In the genomic region with DNA sequence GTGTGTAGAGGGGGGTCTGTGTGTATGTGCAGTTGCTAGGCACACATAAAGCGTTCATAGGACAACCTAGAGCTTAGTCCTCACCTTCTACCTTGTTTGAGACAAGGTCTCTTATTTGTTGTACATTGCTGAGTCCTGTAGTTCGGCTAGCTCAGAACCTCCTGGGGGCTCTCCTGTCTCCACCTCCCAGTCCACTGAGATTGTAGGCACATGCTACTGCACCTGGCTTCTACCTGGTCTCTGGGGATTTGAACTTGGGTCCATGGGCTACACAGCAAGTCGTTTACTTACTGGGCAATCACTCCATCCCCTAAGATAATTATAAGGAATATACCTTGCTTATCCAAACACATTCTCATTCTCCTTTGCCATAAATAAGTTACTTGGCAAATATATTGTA, we compare ENCODE assay signal across 25 mouse cellular contexts. TPM values are rescaled to one million over a fixed set of nuclear protein-coding genes. Genes with fewer than 3 reads are reported as not detected.
DNase-seq lines count a peak whose midpoint lies in the region; ATAC-seq and TF ChIP-seq lines count a peak whose summit lies in the region.
"Had no signal": no experiment of that assay in that cellular context is flagged by ENCODE, and none has a peak within 500 bp of the region (broad histone marks: within the 10 kb centered on the region; RNA-seq: fewer than 3 reads in every experiment).

No protein-coding gene starts in this region.

- H3K79me2 ChIP-seq in MEL (ENCODE audit: control insufficient read depth, insufficient read depth, low read length, poor library complexity) (peaks cover 10% of the 10 kb centered on the region), myocyte (ENCODE audit: control insufficient read depth, insufficient read depth) (no peaks in the 10 kb centered on the region)

- 76% methylated on average over 3 of the region's 3 CpGs for WGBS in heart, embryonic 10.5 days

- no peaks in the 10 kb centered on the region for H3K27me3 ChIP-seq in heart, embryonic 10.5 days (ENCODE audit: insufficient read depth, poor library complexity, severe bottlenecking)
- no peaks in the 10 kb centered on the region for H3K27me3 ChIP-seq in megakaryocyte, embryonic 14.5 days (replicated peaks)
- H3K27me3 ChIP-seq in MEL (ENCODE audit: control insufficient read depth in 1 of 2, insufficient read depth in 2 of 2, low read length in 2 of 2) (no peaks in the 10 kb centered on the region), myocyte (ENCODE audit: control insufficient read depth, insufficient read depth, insufficient read length) (no peaks in the 10 kb centered on the region)
- H3K27me3 ChIP-seq: midbrain, embryonic 12.5 days; neural tube, embryonic 15.5 days had no signal

- H3K27ac ChIP-seq in heart, embryonic 10.5 days = no peak overlapping the region
- peak overlapping the region; percentile 62 for H3K27ac ChIP-seq in MEL (ENCODE audit: control insufficient read depth, low read depth, low read length)
- H3K27ac ChIP-seq: hindbrain, embryonic 14.5 days; midbrain, embryonic 12.5 days; neural tube, embryonic 15.5 days had no signal

- no peak overlapping the region for H3K4me3 ChIP-seq in heart, embryonic 10.5 days
- H3K4me3 ChIP-seq in megakaryocyte, embryonic 14.5 days (replicated peaks) = peak overlapping the region; percentile 90
- H3K4me3 ChIP-seq in MEL (ENCODE audit: control insufficient read depth in 1 of 2, insufficient read depth in 1 of 2, low read depth in 2 of 2, low read length in 2 of 2) (peak overlapping the region; percentile 74 to 87), myocyte (peak overlapping the region; percentile 7)
- H3K4me3 ChIP-seq: midbrain, embryonic 12.5 days; neural tube, embryonic 15.5 days had no signal

- H3K36me3 ChIP-seq in heart, embryonic 10.5 days = no peaks in the 10 kb centered on the region
- peaks cover 39% of the 10 kb centered on the region for H3K36me3 ChIP-seq in megakaryocyte, embryonic 14.5 days (replicated peaks; ENCODE audit: low read length)
- H3K36me3 ChIP-seq in MEL (ENCODE audit: control insufficient read depth in 1 of 2, insufficient read depth in 2 of 2, low read length in 2 of 2) = peaks cover 3 to 43% of the 10 kb centered on the region in 2 experiments
- no peaks in the 10 kb centered on the region for H3K36me3 ChIP-seq in myocyte (ENCODE audit: control insufficient read depth, insufficient read depth)
- H3K36me3 ChIP-seq: midbrain, embryonic 12.5 days; neural tube, embryonic 15.5 days had no signal

- peak overlapping the region; percentile 92 for H3K4me2 ChIP-seq in myocyte (ENCODE audit: low read depth)
- H3K4me2 ChIP-seq: midbrain, embryonic 12.5 days had no signal

- no peak for TF ChIP-seq POLR2A in MEL (IDR thresholded peaks at IDR 0.05; ENCODE audit: control insufficient read depth in 1 of 2, insufficient read depth in 1 of 2, low read depth in 1 of 2, low read length in 2 of 2, poor library complexity in 1 of 2)
- TF ChIP-seq POLR2A in myocyte (IDR thresholded peaks at IDR 0.05; ENCODE audit: insufficient read length, low read depth) = no peak

- H3K9me3 ChIP-seq in heart, embryonic 10.5 days = no peaks in the 10 kb centered on the region
- no peaks in the 10 kb centered on the region for H3K9me3 ChIP-seq in megakaryocyte, embryonic 14.5 days
- H3K9me3 ChIP-seq in MEL (replicated peaks; ENCODE audit: insufficient read depth, low read length) = no peaks in the 10 kb centered on the region
- H3K9me3 ChIP-seq: midbrain, embryonic 12.5 days; neural tube, embryonic 15.5 days had no signal

- no peak overlapping the region for H3ac ChIP-seq in myocyte (ENCODE audit: control insufficient read depth, insufficient read length)

- peak; percentile 64 for DNase-seq in heart, adult 11 months
- DNase-seq in heart, embryonic 10.5 days (ENCODE audit: low spot score) = no peak
- no peak for DNase-seq in MEL (ENCODE audit: low read depth, low spot score)
- DNase-seq in urinary bladder, postnatal 25 days (ENCODE audit: low spot score) = no peak
- no peak for DNase-seq in kidney, adult 18-20 months
- DNase-seq: cerebellum, adult 11-12 months; cerebellum, postnatal 14 days; gastrocnemius, postnatal 14 days; heart, postnatal 14 days; kidney, postnatal 14 days; left cerebral cortex, postnatal 4 days; liver; lung, adult 18-20 months; right cerebral cortex, postnatal 25 days had no signal

- H3K9ac ChIP-seq in MEL (ENCODE audit: control insufficient read depth, low read depth, low read length, poor library complexity, severe bottlenecking) = peak overlapping the region; percentile 76
- H3K9ac ChIP-seq: hindbrain, embryonic 14.5 days; midbrain, embryonic 12.5 days; neural tube, embryonic 15.5 days had no signal

- 0 out of 2 replicates have a peak, but pooled peaks cover 4% of the 10 kb centered on the region for H3K4me1 ChIP-seq in heart, embryonic 10.5 days
- H3K4me1 ChIP-seq in megakaryocyte, embryonic 14.5 days = peaks cover 59% of the 10 kb centered on the region
- H3K4me1 ChIP-seq in MEL (ENCODE audit: control insufficient read depth in 1 of 2, insufficient read depth in 2 of 2, low read length in 2 of 2) = peaks cover 12 to 37% of the 10 kb centered on the region in 2 experiments

- no peak for TF ChIP-seq CTCF in MEL (IDR thresholded peaks at IDR 0.05 in 2 of 3, conservative IDR thresholded peaks at IDR 0.05 in 1 of 3; ENCODE audit: control insufficient read depth in 1 of 3, insufficient read depth in 1 of 3, low read depth in 2 of 3, low read length in 3 of 3, poor library complexity in 1 of 3, severe bottlenecking in 1 of 3)

- TF ChIP-seq EP300 in MEL (IDR thresholded peaks at IDR 0.05; ENCODE audit: low read depth in 1 of 2, low read length in 2 of 2) = no peak

- ATAC-seq in megakaryocyte, adult 5-6 weeks (ENCODE audit: poor library complexity, severe bottlenecking) = no peak

- no peak for TF ChIP-seq RAD21 in MEL (IDR thresholded peaks at IDR 0.05; ENCODE audit: low read depth, low read length)

TF ChIP-seq in MEL, 35 proteins besides CTCF, POLR2A, EP300 and RAD21 (continues in another document):
- TF ChIP-seq NRF1 (IDR thresholded peaks at IDR 0.05; ENCODE audit: insufficient read depth, low read depth, low read length, poor library complexity, severe bottlenecking) (no peak), MXI1 (IDR thresholded peaks at IDR 0.05; ENCODE audit: low read depth, low read length) (no peak), MYB (IDR thresholded peaks at IDR 0.05; ENCODE audit: low read depth, low read length) (no peak)

TF ChIP-seq in myocyte, 11 proteins besides CTCF, POLR2A, EP300 and RAD21 (continues in another document):
- no peak for TF ChIP-seq SRF (IDR thresholded peaks at IDR 0.05; ENCODE audit: control insufficient read depth, insufficient read length, low read depth)
- no peak for TF ChIP-seq E2F4 (IDR thresholded peaks at IDR 0.05; ENCODE audit: insufficient read depth)
- TF ChIP-seq CEBPB (IDR thresholded peaks at IDR 0.05; ENCODE audit: insufficient read depth, poor library complexity, severe bottlenecking) = no peak

RNA-seq across cellular contexts. Expression of a gene that starts 5.4 kb away (rescaled TPM):
- polyA plus RNA-seq in heart, embryonic 10.5 days (2016; fragmentation: Nextera tagmentation; extraction: Ambion mirVana) = 0.39 and 0.41 TPM in 2 replicates
- polyA plus RNA-seq in megakaryocyte, embryonic 14.5 days (2012; ENCODE audit: insufficient read depth, low replicate concordance) = 1.5 TPM in 1 of 2 replicates, not detected in the other
- total RNA-seq in megakaryocyte, adult 5-6 weeks (2015) = 4.1 and 5.6 TPM in 2 replicates
- 2.6 and 2.9 TPM in 2 replicates for total RNA-seq in megakaryocyte, adult 5-6 weeks (2017)
- total RNA-seq in MEL (2012; rRNA removed) = 3.1 and 3.2 TPM in 2 replicates
- polyA plus RNA-seq in MEL (2012; ENCODE audit: insufficient read depth in 1 of 2, insufficient read length in 2 of 2, low read depth in 1 of 2, low replicate concordance in 2 of 2, missing spikeins in 1 of 2) (1 to 10 TPM in 1 of 2 experiments, not detected in 1; 5.0 TPM), myocyte (2012; fragmentation: generic; extraction: Trizol) (0.25 TPM)

RNA-seq across cellular contexts. Expression of a gene that starts 5.4 kb away (rescaled TPM):
- polyA plus RNA-seq in heart, embryonic 10.5 days (2016; fragmentation: Nextera tagmentation; extraction: Ambion mirVana) = 41.5 and 42.5 TPM in 2 replicates
- polyA plus RNA-seq in megakaryocyte, embryonic 14.5 days (2012; ENCODE audit: insufficient read depth, low replicate concordance) = 39.0 and 52.8 TPM in 2 replicates
- 66.4 and 70.8 TPM in 2 replicates for total RNA-seq in megakaryocyte, adult 5-6 weeks (2015)
- total RNA-seq in megakaryocyte, adult 5-6 weeks (2017) = 50.8 and 57.1 TPM in 2 replicates
- 107 and 117 TPM in 2 replicates for total RNA-seq in MEL (2012; rRNA removed)
- polyA plus RNA-seq in MEL (2012; ENCODE audit: insufficient read depth in 1 of 2, insufficient read length in 2 of 2, low read depth in 1 of 2, low replicate concordance in 2 of 2, missing spikeins in 1 of 2) (100 to 1,000 TPM in 1 of 2 experiments, not detected in 1; 145 TPM), myocyte (2012; fragmentation: generic; extraction: Trizol) (25.1 TPM)

RNA-seq across cellular contexts. Expression of a gene that starts 38.1 kb away (rescaled TPM):
- not detected in 2 replicates for polyA plus RNA-seq in heart, embryonic 10.5 days (2016; fragmentation: Nextera tagmentation; extraction: Ambion mirVana)
- not detected in 2 replicates for polyA plus RNA-seq in megakaryocyte, embryonic 14.5 days (2012; ENCODE audit: insufficient read depth, low replicate concordance)
- total RNA-seq in megakaryocyte, adult 5-6 weeks (2015) = 0.75 TPM in 1 of 2 replicates, not detected in the other
- 0.44 and 1.8 TPM in 2 replicates for total RNA-seq in megakaryocyte, adult 5-6 weeks (2017)
- 1.3 and 1.7 TPM in 2 replicates for total RNA-seq in MEL (2012; rRNA removed)
- polyA plus RNA-seq in MEL (2012; ENCODE audit: insufficient read depth in 1 of 2, insufficient read length in 2 of 2, low read depth in 1 of 2, low replicate concordance in 2 of 2, missing spikeins in 1 of 2) (1 to 10 TPM in 1 of 2 experiments, not detected in 1; 5.4 TPM), myocyte (2012; fragmentation: generic; extraction: Trizol) (not detected)
- total RNA-seq: adrenal gland, postnatal 14 days; ES-E14; gastrocnemius, postnatal 14 days; heart, postnatal 14 days had no signal
- polyA plus RNA-seq: embryonic facial prominence, embryonic 14.5 days; heart, embryonic 11.5 days; midbrain, embryonic 12.5 days had no signal

RNA-seq across cellular contexts. Expression of a gene that starts 38.2 kb away (rescaled TPM):
- polyA plus RNA-seq in heart, embryonic 10.5 days (2016; fragmentation: Nextera tagmentation; extraction: Ambion mirVana) = 0.38 TPM in 1 of 2 replicates, not detected in the other
- polyA plus RNA-seq in megakaryocyte, embryonic 14.5 days (2012; ENCODE audit: insufficient read depth, low replicate concordance) = not detected in 2 replicates
- not detected in 2 replicates for total RNA-seq in megakaryocyte, adult 5-6 weeks (2015)
- not detected in 2 replicates for total RNA-seq in megakaryocyte, adult 5-6 weeks (2017)
- total RNA-seq in MEL (2012; rRNA removed) = 0.04 TPM in 1 of 2 replicates, not detected in the other
- polyA plus RNA-seq in MEL (2012; ENCODE audit: insufficient read depth in 1 of 2, insufficient read length in 2 of 2, low read depth in 1 of 2, low replicate concordance in 2 of 2, missing spikeins in 1 of 2) = not detected
- not detected for polyA plus RNA-seq in myocyte (2012; fragmentation: generic; extraction: Trizol)
- total RNA-seq: adrenal gland, postnatal 14 days; gastrocnemius, postnatal 14 days; heart, postnatal 14 days had no signal
- polyA plus RNA-seq: spleen, adult 2 months had no signal

RNA-seq across cellular contexts. Expression of a gene that starts 47.5 kb away (rescaled TPM):
- polyA plus RNA-seq in heart, embryonic 10.5 days (2016; fragmentation: Nextera tagmentation; extraction: Ambion mirVana) = 4.6 and 6.5 TPM in 2 replicates
- polyA plus RNA-seq in megakaryocyte, embryonic 14.5 days (2012; ENCODE audit: insufficient read depth, low replicate concordance) = 0.97 TPM in 1 of 2 replicates, not detected in the other
- total RNA-seq in megakaryocyte, adult 5-6 weeks (2015) = not detected in 2 replicates
- 0.81 TPM in 1 of 2 replicates, not detected in the other for total RNA-seq in megakaryocyte, adult 5-6 weeks (2017)
- total RNA-seq in MEL (2012; rRNA removed) = 2.2 and 3.1 TPM in 2 replicates
- polyA plus RNA-seq in MEL (2012; ENCODE audit: insufficient read depth in 1 of 2, insufficient read length in 2 of 2, low read depth in 1 of 2, low replicate concordance in 2 of 2, missing spikeins in 1 of 2) (1 to 10 TPM in 1 of 2 experiments, not detected in 1; 9.9 TPM), myocyte (2012; fragmentation: generic; extraction: Trizol) (1.9 TPM)
- total RNA-seq: left cerebral cortex, postnatal 4 days had no signal
